Mouse (Mus musculus): ENCODE measurements around the gene Ehd2. TPM values are rescaled to one million over a fixed set of nuclear protein-coding genes. Genes with fewer than 3 reads are reported as not detected.

Gene Ehd2
- total and polyA plus RNA-seq, 3 experiments, result 0.15 to 0.38 (median 0.33) TPM

DNA sequence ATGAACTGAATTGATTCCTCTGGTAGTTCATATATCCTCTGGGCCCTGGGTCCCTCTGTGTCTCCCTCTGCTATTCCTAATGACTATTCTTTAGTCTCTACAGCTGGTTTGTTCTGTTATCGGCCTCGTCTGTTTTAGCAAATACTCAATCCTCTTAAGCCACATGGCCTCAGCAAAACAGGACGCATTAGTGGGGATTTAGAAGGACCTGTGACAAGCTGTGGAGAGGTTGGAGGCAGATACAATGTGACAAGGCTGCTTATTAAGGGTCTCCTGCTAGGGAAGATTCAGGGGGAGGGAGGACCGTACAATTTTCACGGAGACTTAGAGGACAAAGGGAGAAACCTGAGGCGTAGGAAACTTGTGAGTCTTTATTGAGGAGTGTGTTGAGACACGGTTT lies 61.5 kb downstream of the Ehd2 start:
- ATAC-seq (ENCODE audit: extremely low read depth, insufficient number of reproducible peaks, low FRiP score, poor library complexity, severe bottlenecking), result no peak

DNA sequence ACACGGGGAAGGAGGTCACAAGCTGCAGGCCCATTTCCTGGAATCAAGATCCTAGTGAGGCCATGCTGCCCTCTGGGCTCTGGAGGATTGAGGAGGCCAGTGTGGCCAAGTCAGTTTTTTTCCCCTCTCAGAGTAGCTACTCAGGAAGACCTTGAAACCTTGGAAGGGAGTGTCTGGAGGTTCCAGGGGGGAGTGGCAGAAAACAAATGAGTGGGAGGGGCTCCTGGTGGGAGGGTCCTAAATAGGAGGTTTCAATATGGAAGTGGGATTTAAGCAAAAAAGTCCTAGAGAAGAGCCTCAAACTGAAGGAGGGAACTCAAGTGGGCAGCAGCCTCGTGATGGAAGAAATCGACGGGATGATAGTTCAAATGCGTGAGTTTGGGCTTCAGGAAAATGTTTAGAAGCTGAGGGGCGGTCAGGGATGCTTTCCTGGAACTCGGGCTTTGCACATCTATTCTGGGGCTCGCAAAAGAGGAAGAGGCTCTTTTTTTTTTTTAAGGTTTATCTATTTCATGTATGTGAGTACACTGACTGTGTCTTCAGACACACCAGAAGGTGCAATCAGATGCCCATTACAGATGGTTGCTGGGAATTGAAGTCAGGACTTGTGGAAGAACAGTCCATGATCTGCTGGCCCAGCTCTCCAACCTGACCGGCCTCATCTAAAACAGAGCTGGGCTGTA lies 65.9 kb downstream of the Ehd2 start:
- ATAC-seq (ENCODE audit: extremely low read depth, insufficient number of reproducible peaks, low FRiP score, poor library complexity, severe bottlenecking) (no peak), DNase-seq (ENCODE audit: low spot score) (no peak)
- Histone ChIP-seq H3K36me3 (replicated peaks) (no peaks in the 10 kb centered on the region), H3K4me3 (ENCODE audit: low read depth, low read length) (no peak overlapping the region), H3K27me3 (ENCODE audit: insufficient read depth, low read length) (peaks cover 4% of the 10 kb centered on the region; the same call in 1 of the 2 replicates), H3K9me3 (replicated peaks) (no peaks in the 10 kb centered on the region), H3K4me1 (ENCODE audit: insufficient read depth, low read depth, low read length) (peaks cover 4% of the 10 kb centered on the region; the same call in 1 of the 2 replicates)
- no peak for TF ChIP-seq GATA2 (IDR thresholded peaks at IDR 0.05; ENCODE audit: borderline replicate concordance, low read depth, low read length)
- TF ChIP-seq POLR2AphosphoS5 (IDR thresholded peaks at IDR 0.05; ENCODE audit: insufficient replicate concordance, low read depth, low read length), result no peak
- no peak for TF ChIP-seq GATA1 (IDR thresholded peaks at IDR 0.05; ENCODE audit: borderline replicate concordance, low read length)
- TF ChIP-seq TAL1 (conservative IDR thresholded peaks at IDR 0.05; ENCODE audit: low read depth, low read length), result no peak

More for the DNA sequence above, 61.5 kb downstream of the Ehd2 start:
- no peaks in the 10 kb centered on the region for H3K9me3 ChIP-seq (replicated peaks)
- H3K4me1 ChIP-seq (ENCODE audit: insufficient read depth, low read depth, low read length), result peaks cover 4% of the 10 kb centered on the region; the same call in 1 of the 2 replicates
- H3K4me3 ChIP-seq (ENCODE audit: low read depth, low read length), result no peak overlapping the region
- DNase-seq (ENCODE audit: low spot score), result no peak
- TF ChIP-seq CTCF (IDR thresholded peaks at IDR 0.05; ENCODE audit: low read depth, low read length) (no peak), POLR2AphosphoS5 (IDR thresholded peaks at IDR 0.05; ENCODE audit: insufficient replicate concordance, low read depth, low read length) (no peak), GATA2 (IDR thresholded peaks at IDR 0.05; ENCODE audit: borderline replicate concordance, low read depth, low read length) (no peak), TAL1 (conservative IDR thresholded peaks at IDR 0.05; ENCODE audit: low read depth, low read length) (no peak), GATA1 (IDR thresholded peaks at IDR 0.05; ENCODE audit: borderline replicate concordance, low read length) (no peak)
- H3K27me3 ChIP-seq (ENCODE audit: insufficient read depth, low read length), result peaks cover 24% of the 10 kb centered on the region
- H3K36me3 ChIP-seq (replicated peaks), result no peaks in the 10 kb centered on the region

Other genes starting within 250 kb of the Ehd2 start
- not detected in 2 replicates for gene Obox5, start 217.4 kb downstream of the Ehd2 start, total RNA-seq (2014; fragmentation: Nextera tagmentation)
- gene Obox5, start 217.4 kb downstream of the Ehd2 start, total RNA-seq (2017), result 0.22 and 0.35 TPM in 2 replicates
- gene Obox5, start 217.4 kb downstream of the Ehd2 start, polyA plus RNA-seq (2012), result not detected in 2 replicates
- gene Obox6, start 127.9 kb downstream of the Ehd2 start, total RNA-seq (2014; fragmentation: Nextera tagmentation), result not detected in 2 replicates
- gene Obox6, start 127.9 kb downstream of the Ehd2 start, total RNA-seq (2017), result 0.16 TPM in 1 of 2 replicates, not detected in the other
- not detected in 2 replicates for gene Obox6, start 127.9 kb downstream of the Ehd2 start, polyA plus RNA-seq (2012)
- gene Crx, start 87.6 kb downstream of the Ehd2 start, total RNA-seq (2014; fragmentation: Nextera tagmentation), result not detected in 2 replicates
- gene Crx, start 87.6 kb downstream of the Ehd2 start, total RNA-seq (2017), result 0.05 and 0.06 TPM in 2 replicates
- not detected in 2 replicates for gene Crx, start 87.6 kb downstream of the Ehd2 start, polyA plus RNA-seq (2012)
- gene Crxos, start 85.0 kb downstream of the Ehd2 start, total RNA-seq (2014; fragmentation: Nextera tagmentation), result not detected in 2 replicates
- gene Crxos, start 85.0 kb downstream of the Ehd2 start, total RNA-seq (2017), result 0.38 TPM in 1 of 2 replicates, not detected in the other
- gene Crxos, start 85.0 kb downstream of the Ehd2 start, polyA plus RNA-seq (2012), result not detected in 2 replicates
- 559 and 654 TPM in 2 replicates for gene Selenow, start 45.2 kb downstream of the Ehd2 start, total RNA-seq (2014; fragmentation: Nextera tagmentation)
- gene Selenow, start 45.2 kb downstream of the Ehd2 start, total RNA-seq (2017), result 144 and 152 TPM in 2 replicates
- gene Selenow, start 45.2 kb downstream of the Ehd2 start, polyA plus RNA-seq (2012), result 761 and 867 TPM in 2 replicates
- gene Nop53, start 21.5 kb downstream of the Ehd2 start, total RNA-seq (2014; fragmentation: Nextera tagmentation), result 95.0 and 118 TPM in 2 replicates
- gene Nop53, start 21.5 kb downstream of the Ehd2 start, total RNA-seq (2017), result 288 and 328 TPM in 2 replicates
- gene Nop53, start 21.5 kb downstream of the Ehd2 start, polyA plus RNA-seq (2012), result 630 and 764 TPM in 2 replicates
- gene Bicra, start 80.4 kb upstream of the Ehd2 start, total RNA-seq (2014; fragmentation: Nextera tagmentation), result 52.1 and 57.0 TPM in 2 replicates
- gene Bicra, start 80.4 kb upstream of the Ehd2 start, total RNA-seq (2017), result 1.0 and 1.1 TPM in 2 replicates
- gene Bicra, start 80.4 kb upstream of the Ehd2 start, polyA plus RNA-seq (2012), result 52.1 and 58.9 TPM in 2 replicates
- not detected in 2 replicates for gene Zfp541, start 94.2 kb upstream of the Ehd2 start, total RNA-seq (2014; fragmentation: Nextera tagmentation)
- under 0.01 TPM in 1 of 2 replicates, not detected in the other for gene Zfp541, start 94.2 kb upstream of the Ehd2 start, total RNA-seq (2017)
- not detected in 2 replicates for gene Zfp541, start 94.2 kb upstream of the Ehd2 start, polyA plus RNA-seq (2012)
- gene Napa, start 130.9 kb upstream of the Ehd2 start, total RNA-seq (2014; fragmentation: Nextera tagmentation), result 116 and 156 TPM in 2 replicates
- 73.6 and 86.9 TPM in 2 replicates for gene Napa, start 130.9 kb upstream of the Ehd2 start, total RNA-seq (2017)
- 137 and 159 TPM in 2 replicates for gene Napa, start 130.9 kb upstream of the Ehd2 start, polyA plus RNA-seq (2012)
- gene Kptn, start 152.3 kb upstream of the Ehd2 start, total RNA-seq (2014; fragmentation: Nextera tagmentation), result 8.8 and 12.6 TPM in 2 replicates
- gene Kptn, start 152.3 kb upstream of the Ehd2 start, total RNA-seq (2017), result 15.0 and 18.7 TPM in 2 replicates
- 24.5 and 29.4 TPM in 2 replicates for gene Kptn, start 152.3 kb upstream of the Ehd2 start, polyA plus RNA-seq (2012)
- 0.15 and 0.23 TPM in 2 replicates for gene Slc8a2, start 162.3 kb upstream of the Ehd2 start, total RNA-seq (2014; fragmentation: Nextera tagmentation)
- under 0.01 and 0.05 TPM in 2 replicates for gene Slc8a2, start 162.3 kb upstream of the Ehd2 start, total RNA-seq (2017)
- gene Slc8a2, start 162.3 kb upstream of the Ehd2 start, polyA plus RNA-seq (2012), result 0.03 TPM in 1 of 2 replicates, not detected in the other
- 0.60 and 3.6 TPM in 2 replicates for gene Meis3, start 207.5 kb upstream of the Ehd2 start, total RNA-seq (2014; fragmentation: Nextera tagmentation)
- gene Meis3, start 207.5 kb upstream of the Ehd2 start, total RNA-seq (2017), result 1.9 and 2.2 TPM in 2 replicates
- 1.8 and 2.6 TPM in 2 replicates for gene Meis3, start 207.5 kb upstream of the Ehd2 start, polyA plus RNA-seq (2012)